Mouse (Mus musculus) cerebellum, adult 18-20 months (tissue): ENCODE results near the gene Trcg1.
"Not testable (repeated sequence)": the region's sequence is repeated elsewhere in the genome, so short reads cannot be mapped to it uniquely, and the experiment has no call there.

ENCODE experiments used
- DNase-seq, 2 experiments: peaks; one replicate each; pipeline ENCODE4 v3.0.0; 2021

The Trcg1 gene

GRCm38 (mm10) chr9:57236256-57236655 lies at the start of gene Trcg1:
TSS of gene Trcg1 (plus strand) at chr9:57236556.
- DNase-seq: no peak

GRCm38 (mm10) chr9:57196708-57197107 lies 39.6 kb upstream of the Trcg1 start:
- DNase-seq: no peak

- no peak for DNase-seq
These were observed 38.9 kb upstream of the Trcg1 start for GRCm38 (mm10) chr9:57197414-57197813.

- DNase-seq: no peak
These were observed 33.4 kb upstream of the Trcg1 start for GRCm38 (mm10) chr9:57202981-57203380.

GRCm38 (mm10) chr9:57203571-57203970 lies 32.8 kb upstream of the Trcg1 start:
- DNase-seq: not testable (repeated sequence)

- no peak for DNase-seq
These were observed 29.5 kb upstream of the Trcg1 start for GRCm38 (mm10) chr9:57206896-57207295.

GRCm38 (mm10) chr9:57209316-57209715 lies 27.0 kb upstream of the Trcg1 start:
- peak; percentile 31 to 32 for DNase-seq

- DNase-seq: no peak
These were observed 23.7 kb upstream of the Trcg1 start for GRCm38 (mm10) chr9:57212448-57213222.

GRCm38 (mm10) chr9:57214500-57214899 lies 21.9 kb upstream of the Trcg1 start:
- DNase-seq: no peak

- no peak for DNase-seq
These were observed 19.1 kb upstream of the Trcg1 start for GRCm38 (mm10) chr9:57217220-57217619.

GRCm38 (mm10) chr9:57218776-57219175 lies 17.6 kb upstream of the Trcg1 start:
- DNase-seq: no peak

- no peak for DNase-seq
These were observed 16.8 kb upstream of the Trcg1 start for GRCm38 (mm10) chr9:57219511-57219910.

- peak; percentile 63 for DNase-seq
These were observed 16.0 kb upstream of the Trcg1 start for GRCm38 (mm10) chr9:57220356-57220755.

- no peak for DNase-seq
These were observed 13.0 kb upstream of the Trcg1 start for GRCm38 (mm10) chr9:57223341-57223740.

GRCm38 (mm10) chr9:57225780-57226627 lies 10.4 kb upstream of the Trcg1 start:
- no peak for DNase-seq

GRCm38 (mm10) chr9:57226628-57227122 lies 9.7 kb upstream of the Trcg1 start:
- not testable (repeated sequence) for DNase-seq

- DNase-seq: no peak
These were observed 9.2 kb upstream of the Trcg1 start for GRCm38 (mm10) chr9:57227203-57227602.

GRCm38 (mm10) chr9:57228186-57228585 lies 8.2 kb upstream of the Trcg1 start:
- DNase-seq: no peak

- DNase-seq: no peak
These were observed 6.6 kb upstream of the Trcg1 start for GRCm38 (mm10) chr9:57229726-57230125.

GRCm38 (mm10) chr9:57230146-57230783 lies 6.1 kb upstream of the Trcg1 start:
- no peak for DNase-seq

GRCm38 (mm10) chr9:57231536-57232255 lies 4.7 kb upstream of the Trcg1 start:
- DNase-seq: no peak

- no peak for DNase-seq
These were observed 3.9 kb upstream of the Trcg1 start for GRCm38 (mm10) chr9:57232341-57232940.
